Mouse (Mus musculus): ENCODE results near the gene Actr1b. TPM values are rescaled to one million over a fixed set of nuclear protein-coding genes. Genes with fewer than 3 reads are reported as not detected.

Actr1b gene
- polyA plus RNA-seq, 1 experiment from 2014 or later = 85.2 TPM

DNA sequence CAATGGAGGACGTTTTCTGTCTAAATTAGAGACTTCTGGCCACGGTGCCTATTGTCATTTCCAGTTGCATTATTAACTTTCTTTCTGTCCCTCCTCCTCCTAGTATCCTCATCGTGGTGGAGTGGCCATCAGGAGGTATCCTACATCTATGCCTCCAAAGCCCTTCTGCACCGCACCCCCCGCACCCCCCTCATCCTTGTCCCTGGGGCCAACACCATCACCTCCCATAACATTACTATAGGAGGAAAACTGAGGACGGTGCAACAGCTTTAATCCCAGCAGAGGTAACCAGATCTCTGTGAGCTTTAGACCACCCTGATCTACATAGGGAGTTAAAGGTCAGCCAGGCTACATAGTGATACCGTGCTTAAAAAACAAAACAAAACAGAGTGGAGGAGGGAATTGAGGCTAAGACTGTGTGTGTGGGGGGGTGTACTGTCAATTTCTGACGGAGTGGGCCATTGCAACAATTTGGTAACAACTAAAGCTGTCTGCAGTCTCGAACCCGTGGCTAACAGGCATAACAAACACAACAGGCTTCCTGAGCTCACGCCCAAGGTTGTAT is 23.5 kb downstream of the Actr1b start:
- H3K4me1 ChIP-seq (ENCODE audit: control insufficient read depth, insufficient read depth, low read length) = peaks cover 9% of the 10 kb centered on the region
- peak overlapping the region; percentile 83 for H3K27ac ChIP-seq (ENCODE audit: low read length)
- peak overlapping the region; percentile 67 for H3K4me2 ChIP-seq (ENCODE audit: low read depth, low read length)
- peak overlapping the region; percentile 73 for H3K9ac ChIP-seq (ENCODE audit: low read length)
- ATAC-seq (replicated peaks; ENCODE audit: extremely low read depth, insufficient read depth, low FRiP score) = peak; percentile 7
- peaks cover 18% of the 10 kb centered on the region for H3K36me3 ChIP-seq (ENCODE audit: control insufficient read depth, insufficient read depth)
- H3K27me3 ChIP-seq (ENCODE audit: control insufficient read depth, insufficient read depth, low read length) = no peaks in the 10 kb centered on the region
- no peaks in the 10 kb centered on the region for H3K9me3 ChIP-seq (replicated peaks; ENCODE audit: control insufficient read depth, low read length)
- WGBS = 63% methylated on average over 11 of the region's 11 CpGs
- H3K4me3 ChIP-seq (ENCODE audit: low read length) = peak overlapping the region; percentile 92

DNA sequence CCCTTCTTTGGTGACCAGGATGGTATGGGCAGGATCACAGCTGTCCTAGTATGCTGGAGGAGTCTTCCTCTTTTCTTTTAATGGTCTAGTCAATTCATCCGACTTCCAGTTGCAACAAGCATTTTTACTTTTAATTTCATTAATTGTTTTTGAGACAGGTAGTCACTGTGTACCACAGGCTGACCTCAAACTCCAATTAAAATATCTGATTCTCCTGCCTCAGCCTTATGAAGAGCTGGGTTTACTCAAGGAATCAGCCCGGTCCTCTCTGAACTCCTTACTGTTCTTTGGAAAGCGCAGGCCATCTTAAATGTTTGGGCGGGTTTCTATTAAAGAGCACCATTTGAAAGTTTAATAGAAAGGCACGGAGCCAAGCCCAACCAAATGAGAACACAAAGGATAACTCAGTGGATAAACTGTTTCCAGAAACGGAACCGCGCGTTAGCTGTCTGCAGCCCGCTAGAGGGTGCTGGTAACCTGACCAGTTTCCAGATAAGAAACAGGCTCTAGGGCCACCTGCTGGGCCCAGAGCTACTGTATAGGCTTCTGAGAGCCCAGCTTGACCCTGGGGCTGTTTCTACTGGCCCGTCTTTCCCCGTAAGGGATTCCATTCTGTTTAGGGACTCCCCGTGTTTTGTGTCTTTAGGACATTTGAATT is 30.3 kb downstream of the Actr1b start:
- Histone ChIP-seq H3K27ac (ENCODE audit: low read length) (no peak overlapping the region), H3K9ac (ENCODE audit: low read length) (no peak overlapping the region), H3K4me3 (ENCODE audit: low read length) (no peak overlapping the region), H3K9me3 (replicated peaks; ENCODE audit: control insufficient read depth, low read length) (no peaks in the 10 kb centered on the region), H3K36me3 (ENCODE audit: control insufficient read depth, insufficient read depth) (no peaks in the 10 kb centered on the region), H3K4me2 (ENCODE audit: low read depth, low read length) (no peak overlapping the region), H3K27me3 (ENCODE audit: control insufficient read depth, insufficient read depth, low read length) (no peaks in the 10 kb centered on the region), H3K4me1 (ENCODE audit: control insufficient read depth, insufficient read depth, low read length) (no peaks in the 10 kb centered on the region)
- 11% methylated on average over 13 of the region's 13 CpGs for WGBS
- peak; percentile 85; the same call in 1 of the 2 replicates for ATAC-seq (replicated peaks; ENCODE audit: extremely low read depth, insufficient read depth, low FRiP score)

DNA sequence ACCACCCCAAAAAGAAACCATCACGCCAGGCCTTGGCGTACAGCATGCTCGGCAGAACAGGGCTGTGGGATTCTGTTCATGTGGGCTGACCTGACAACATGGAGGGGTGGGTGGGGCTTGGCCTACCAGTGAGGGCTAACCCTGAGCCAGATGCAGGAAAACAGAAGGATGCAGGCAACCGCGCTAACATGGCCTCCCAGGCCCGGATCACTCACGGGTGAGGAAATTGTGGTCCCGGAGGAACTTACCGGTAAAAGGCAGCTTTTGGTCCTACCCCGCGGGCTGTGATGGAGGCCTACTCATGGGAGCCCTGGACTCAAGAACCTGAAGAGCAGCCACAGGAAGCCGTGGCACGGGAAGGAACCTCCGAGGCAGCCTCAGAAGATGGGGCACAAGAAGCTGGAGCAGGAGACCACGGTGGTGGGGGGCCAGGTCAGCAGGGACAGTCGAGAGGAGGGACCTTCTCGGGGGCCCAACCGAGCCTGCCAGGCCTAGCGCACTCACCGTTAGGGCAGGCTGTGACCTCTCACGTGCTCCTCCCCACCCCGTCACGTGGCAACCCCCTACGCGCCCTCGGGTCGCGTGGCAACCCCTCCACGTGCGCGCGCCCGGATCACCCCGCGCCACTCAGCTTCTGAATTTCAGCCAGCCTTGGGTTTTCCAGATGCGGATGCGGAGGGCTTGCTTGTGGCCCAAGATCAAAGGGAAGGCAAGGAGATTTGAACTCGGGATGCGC is 31.4 kb downstream of the Actr1b start, which contains the start of gene Fam178b:
Gene Fam178b (minus strand): TSS at position 564 of the 736 bp plus-strand sequence.
- no peaks in the 10 kb centered on the region for H3K4me1 ChIP-seq (ENCODE audit: control insufficient read depth, insufficient read depth, low read length)
- H3K9me3 ChIP-seq (replicated peaks; ENCODE audit: control insufficient read depth, low read length) = no peaks in the 10 kb centered on the region
- no peak within 1 kb of the TSS for H3K4me3 ChIP-seq (ENCODE audit: low read length)
- no peaks in the 10 kb centered on the region for H3K27me3 ChIP-seq (ENCODE audit: control insufficient read depth, insufficient read depth, low read length)
- no peaks in the 10 kb centered on the region for H3K36me3 ChIP-seq (ENCODE audit: control insufficient read depth, insufficient read depth)
- no peak for ATAC-seq (replicated peaks; ENCODE audit: extremely low read depth, insufficient read depth, low FRiP score)
- H3K27ac ChIP-seq (ENCODE audit: low read length) = no peak within 1 kb of the TSS
- H3K9ac ChIP-seq (ENCODE audit: low read length) = no peak within 1 kb of the TSS
- 90% methylated on average over 39 of the region's 39 CpGs for WGBS
- H3K4me2 ChIP-seq (ENCODE audit: low read depth, low read length) = no peak within 1 kb of the TSS

DNA sequence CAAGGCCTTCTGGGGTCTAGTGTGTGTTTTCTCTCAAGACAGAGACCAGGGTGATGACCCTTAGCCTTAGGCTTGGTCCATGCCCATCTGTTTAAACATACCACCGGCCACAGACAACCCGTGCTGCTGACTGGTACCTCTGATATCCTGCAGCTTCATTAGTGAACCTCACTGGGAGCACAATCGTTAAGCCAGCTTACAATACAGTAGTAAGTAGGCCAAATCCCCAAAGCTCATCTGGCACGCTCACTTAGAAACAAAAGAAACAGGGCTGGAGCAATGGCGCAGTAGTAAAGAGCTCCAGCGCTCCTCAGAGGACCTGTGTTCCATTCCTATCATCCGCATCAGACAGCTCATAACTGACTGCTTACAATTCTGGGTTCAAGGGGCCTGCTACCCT is 33.3 kb downstream of the Actr1b start:
- 81% methylated on average over 7 of the region's 7 CpGs for WGBS
- no peak overlapping the region for H3K4me3 ChIP-seq (ENCODE audit: low read length)
- H3K9ac ChIP-seq (ENCODE audit: low read length) = no peak overlapping the region
- H3K9me3 ChIP-seq (replicated peaks; ENCODE audit: control insufficient read depth, low read length) = no peaks in the 10 kb centered on the region
- no peaks in the 10 kb centered on the region for H3K4me1 ChIP-seq (ENCODE audit: control insufficient read depth, insufficient read depth, low read length)
- no peaks in the 10 kb centered on the region for H3K27me3 ChIP-seq (ENCODE audit: control insufficient read depth, insufficient read depth, low read length)
- no peak overlapping the region for H3K27ac ChIP-seq (ENCODE audit: low read length)
- no peak for ATAC-seq (replicated peaks; ENCODE audit: extremely low read depth, insufficient read depth, low FRiP score)
- no peaks in the 10 kb centered on the region for H3K36me3 ChIP-seq (ENCODE audit: control insufficient read depth, insufficient read depth)
- H3K4me2 ChIP-seq (ENCODE audit: low read depth, low read length) = no peak overlapping the region

DNA sequence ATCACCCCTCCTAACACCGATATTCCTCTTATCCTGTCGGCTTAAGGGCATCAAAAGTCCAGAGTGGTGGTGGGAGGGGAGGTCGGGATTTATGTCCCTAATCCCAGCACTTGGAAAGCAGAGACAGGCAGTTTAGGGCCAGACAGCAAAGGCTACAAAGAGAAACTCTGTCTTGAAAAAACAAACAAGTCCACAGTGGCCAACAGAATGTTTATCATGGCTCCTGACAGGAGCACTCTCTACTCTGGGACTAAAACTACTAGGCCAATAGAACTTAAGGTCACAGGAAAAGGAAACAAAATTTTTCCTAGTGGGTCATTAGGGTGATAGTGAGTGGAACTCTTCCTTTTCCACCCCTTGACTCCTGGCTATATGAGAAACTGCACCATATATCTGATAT is 39.3 kb downstream of the Actr1b start:
- 39% methylated on average over 3 of the region's 3 CpGs for WGBS
- Histone ChIP-seq H3K9ac (ENCODE audit: low read length) (no peak overlapping the region), H3K9me3 (replicated peaks; ENCODE audit: control insufficient read depth, low read length) (no peaks in the 10 kb centered on the region), H3K4me1 (ENCODE audit: control insufficient read depth, insufficient read depth, low read length) (no peaks in the 10 kb centered on the region; the same call in 1 of the 2 replicates), H3K4me2 (ENCODE audit: low read depth, low read length) (no peak overlapping the region), H3K27me3 (ENCODE audit: control insufficient read depth, insufficient read depth, low read length) (no peaks in the 10 kb centered on the region), H3K27ac (ENCODE audit: low read length) (no peak overlapping the region), H3K36me3 (ENCODE audit: control insufficient read depth, insufficient read depth) (no peaks in the 10 kb centered on the region), H3K4me3 (ENCODE audit: low read length) (no peak overlapping the region)
- no peak for ATAC-seq (replicated peaks; ENCODE audit: extremely low read depth, insufficient read depth, low FRiP score)

DNA sequence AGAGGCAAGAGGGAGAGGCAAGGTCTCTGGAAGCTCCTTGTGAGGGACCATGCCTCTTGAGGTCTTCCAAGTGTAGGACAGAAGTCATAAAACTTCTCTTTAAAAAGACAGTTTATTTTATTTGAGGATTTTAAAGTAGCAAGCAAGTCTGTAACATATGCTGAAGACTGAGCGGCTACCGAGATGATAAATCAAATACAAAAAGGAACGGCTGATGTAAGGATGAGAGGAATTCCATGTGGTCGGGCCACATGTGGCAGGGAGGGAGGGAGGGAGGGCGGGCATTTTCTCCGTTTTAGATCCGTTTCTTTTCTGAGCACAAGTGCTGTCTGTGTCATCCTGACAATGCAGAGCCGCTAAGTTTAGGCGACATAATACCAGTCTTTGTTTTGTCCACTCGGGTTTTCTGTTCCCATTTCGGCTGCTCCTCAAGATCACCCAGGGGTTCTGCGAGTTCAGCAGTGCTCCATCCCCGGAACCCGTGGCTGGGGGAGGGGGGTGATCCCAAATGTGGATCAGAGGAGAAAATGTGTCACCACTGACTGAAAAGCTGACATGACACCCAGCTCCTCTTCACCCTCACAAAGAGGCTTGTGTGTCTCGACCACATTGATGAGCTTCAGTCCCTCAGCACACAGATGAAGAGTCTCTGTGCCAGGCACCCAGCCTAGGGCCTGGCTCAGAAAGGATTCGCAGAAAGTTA is 41.4 kb downstream of the Actr1b start:
- Histone ChIP-seq H3K27ac (ENCODE audit: low read length) (no peak overlapping the region), H3K9ac (ENCODE audit: low read length) (no peak overlapping the region), H3K4me1 (ENCODE audit: control insufficient read depth, insufficient read depth, low read length) (no peaks in the 10 kb centered on the region; the same call in 1 of the 2 replicates), H3K27me3 (ENCODE audit: control insufficient read depth, insufficient read depth, low read length) (no peaks in the 10 kb centered on the region), H3K9me3 (replicated peaks; ENCODE audit: control insufficient read depth, low read length) (no peaks in the 10 kb centered on the region), H3K4me2 (ENCODE audit: low read depth, low read length) (0 out of 2 replicates have a peak overlapping the region, but pooled peaks have one; percentile 3), H3K36me3 (ENCODE audit: control insufficient read depth, insufficient read depth) (no peaks in the 10 kb centered on the region), H3K4me3 (ENCODE audit: low read length) (no peak overlapping the region)
- 51% methylated on average over 16 of the region's 16 CpGs for WGBS
- no peak for ATAC-seq (replicated peaks; ENCODE audit: extremely low read depth, insufficient read depth, low FRiP score)

DNA sequence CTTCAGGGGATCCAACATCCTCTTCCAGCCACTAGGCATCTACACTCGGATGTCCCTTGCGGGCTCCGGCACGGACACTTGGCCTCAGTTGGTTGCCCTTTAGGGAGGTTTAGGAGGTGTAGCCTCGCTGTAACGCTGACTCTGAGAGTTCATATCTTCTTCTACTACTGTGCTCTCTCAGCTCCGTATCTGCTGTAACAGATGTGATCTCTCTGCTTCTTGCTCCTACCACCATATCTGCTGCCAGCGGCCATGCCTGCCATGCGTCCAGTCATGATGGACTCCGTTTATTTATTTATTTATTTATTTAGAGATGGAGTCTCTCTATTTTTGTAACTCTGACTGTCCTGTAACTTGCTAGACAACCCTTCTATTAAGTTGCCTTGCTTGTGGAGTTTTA is 43.0 kb downstream of the Actr1b start:
- no peak for ATAC-seq (replicated peaks; ENCODE audit: extremely low read depth, insufficient read depth, low FRiP score)
- Histone ChIP-seq H3K27me3 (ENCODE audit: control insufficient read depth, insufficient read depth, low read length) (no peaks in the 10 kb centered on the region), H3K4me3 (ENCODE audit: low read length) (no peak overlapping the region), H3K36me3 (ENCODE audit: control insufficient read depth, insufficient read depth) (no peaks in the 10 kb centered on the region), H3K4me2 (ENCODE audit: low read depth, low read length) (no peak overlapping the region), H3K9me3 (replicated peaks; ENCODE audit: control insufficient read depth, low read length) (no peaks in the 10 kb centered on the region), H3K27ac (ENCODE audit: low read length) (no peak overlapping the region), H3K4me1 (ENCODE audit: control insufficient read depth, insufficient read depth, low read length) (no peaks in the 10 kb centered on the region; the same call in 1 of the 2 replicates), H3K9ac (ENCODE audit: low read length) (no peak overlapping the region)
- 85% methylated on average over 10 of the region's 10 CpGs for WGBS

DNA sequence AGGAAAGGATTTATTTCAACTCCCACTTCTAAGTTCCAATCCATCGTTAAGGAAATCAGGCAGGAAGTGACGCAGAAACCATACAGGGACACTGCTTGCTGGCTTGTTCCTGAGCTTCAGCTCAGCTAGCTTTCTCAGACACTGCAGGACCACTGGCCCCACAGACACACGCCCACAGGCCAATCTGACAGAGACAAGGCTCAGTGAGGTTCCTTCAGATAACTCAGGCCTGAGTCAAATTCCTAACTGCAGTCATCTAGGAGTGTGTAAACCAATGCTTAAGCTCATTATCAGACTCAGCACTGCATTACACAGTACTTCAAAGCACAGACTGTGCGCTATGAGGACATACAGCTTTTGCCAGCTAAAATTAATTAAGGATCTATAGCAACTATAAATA is 44.0 kb downstream of the Actr1b start:
- no peak overlapping the region for H3K4me2 ChIP-seq (ENCODE audit: low read depth, low read length)
- no peaks in the 10 kb centered on the region for H3K36me3 ChIP-seq (ENCODE audit: control insufficient read depth, insufficient read depth)
- H3K27ac ChIP-seq (ENCODE audit: low read length) = no peak overlapping the region
- H3K4me3 ChIP-seq (ENCODE audit: low read length) = no peak overlapping the region
- ATAC-seq (replicated peaks; ENCODE audit: extremely low read depth, insufficient read depth, low FRiP score) = no peak
- WGBS = 35% methylated on average over 4 of the region's 4 CpGs
- H3K27me3 ChIP-seq (ENCODE audit: control insufficient read depth, insufficient read depth, low read length) = no peaks in the 10 kb centered on the region
- no peaks in the 10 kb centered on the region for H3K9me3 ChIP-seq (replicated peaks; ENCODE audit: control insufficient read depth, low read length)
- no peak overlapping the region for H3K9ac ChIP-seq (ENCODE audit: low read length)
- H3K4me1 ChIP-seq (ENCODE audit: control insufficient read depth, insufficient read depth, low read length) = no peaks in the 10 kb centered on the region; the same call in 1 of the 2 replicates
